Mouse (Mus musculus): ENCODE measurements at regions not wholly inside any gene's neighbourhood (a gene's known extent, or its start where the extent isn't known, plus 50 kb on each side); places are given as distances from the start of the nearest gene placed in this dataset.

- TF ChIP-seq CTCF (IDR thresholded peaks at IDR 0.05; ENCODE audit: borderline replicate concordance, insufficient read depth, low read depth, low read length) (no peak), POLR2A (IDR thresholded peaks at IDR 0.05; ENCODE audit: borderline replicate concordance, insufficient read depth, low read length) (no peak)
Observed at GRCm38 (mm10) chr9:43447372-43447771, 136.7 kb downstream of the Trim29 start.

All from cerebellum, adult 2 months (tissue).